Mouse (Mus musculus) MEL (cell line): ENCODE data around the gene Sh3bp4. TPM values are rescaled to one million over a fixed set of nuclear protein-coding genes. Genes with fewer than 3 reads are reported as not detected.

ENCODE experiments used
- DNase-seq: peaks from one replicate; pipeline ENCODE4 v3.0.0; 2011; ENCODE audit warnings: low read depth, low spot score
- H3K27ac ChIP-seq: 2 replicates; pipeline ENCODE4 v1.5.1; 2012; ENCODE audit warnings: low read depth, mild to moderate bottlenecking, control low read depth, low read length, moderate library complexity; ENCODE audit not compliant: control insufficient read depth
- H3K27me3 ChIP-seq, 2 experiments: fragments of 150-350 bp in 1 of 2; sonication (generic) in 1 of 2; 2 replicates each; pipeline ENCODE4 v1.6.1; 2012; ENCODE audit warnings: low read length in 2 of 2, mild to moderate bottlenecking in 2 of 2, improper control_type of control experiment in 1 of 2, moderate library complexity in 1 of 2; ENCODE audit not compliant: insufficient read depth in 2 of 2, control insufficient read depth in 1 of 2
- H3K36me3 ChIP-seq, 2 experiments: 2 replicates each; pipeline ENCODE4 v1.6.1; 2012 to 2014; ENCODE audit warnings: low read length in 2 of 2, improper control_type of control experiment in 1 of 2, inconsistent platforms in 1 of 2, mild to moderate bottlenecking in 1 of 2; ENCODE audit not compliant: insufficient read depth in 2 of 2, control insufficient read depth in 1 of 2
- H3K4me1 ChIP-seq, 2 experiments: fragments of 150-350 bp in 1 of 2; sonication (generic) in 1 of 2; 2 replicates each; pipeline ENCODE4 v1.6.1; 2012; ENCODE audit warnings: low read length in 2 of 2, improper control_type of control experiment in 1 of 2, mild to moderate bottlenecking in 1 of 2; ENCODE audit not compliant: insufficient read depth in 2 of 2, control insufficient read depth in 1 of 2
- H3K4me3 ChIP-seq, 2 experiments: fragments of 150-350 bp in 1 of 2; sonication (generic) in 1 of 2; 2 replicates each; pipeline ENCODE4 v1.5.1; 2012; ENCODE audit warnings: low read depth in 2 of 2, low read length in 2 of 2, mild to moderate bottlenecking in 2 of 2, moderate library complexity in 2 of 2, control low read depth in 1 of 2, improper control_type of control experiment in 1 of 2; ENCODE audit not compliant: control insufficient read depth in 1 of 2, insufficient read depth in 1 of 2
- H3K79me2 ChIP-seq: 2 replicates; pipeline ENCODE4 v1.6.1; 2012; ENCODE audit warnings: mild to moderate bottlenecking, low read length, moderate library complexity; ENCODE audit not compliant: control insufficient read depth, poor library complexity, insufficient read depth
- H3K9ac ChIP-seq: 2 replicates; pipeline ENCODE4 v1.6.1; 2012; ENCODE audit warnings: low read depth, mild to moderate bottlenecking, control low read depth, low read length, moderate library complexity; ENCODE audit not compliant: control insufficient read depth, poor library complexity, severe bottlenecking
- H3K9me3 ChIP-seq: fragments of 150-350 bp; sonication (generic); replicated peaks from 2 replicates; pipeline ENCODE4 v1.6.1; 2012; ENCODE audit warnings: mild to moderate bottlenecking, low read length, improper control_type of control experiment, moderate library complexity; ENCODE audit not compliant: insufficient read depth
- CHD1 ChIP-seq: IDR thresholded peaks from 2 replicates; pipeline ENCODE4 v1.6.1; 2012; ENCODE audit warnings: low read depth, mild to moderate bottlenecking, inconsistent platforms, low read length, improper control_type of control experiment
- CHD2 ChIP-seq: IDR thresholded peaks from 2 replicates; pipeline ENCODE4 v1.6.1; 2011; ENCODE audit warnings: low read length, improper control_type of control experiment
- CTCF ChIP-seq, 3 experiments: IDR thresholded peaks in 2 of 3; conservative IDR thresholded peaks in 1 of 3; 2 replicates each; pipeline ENCODE4 v1.5.1; 2011 to 2012; ENCODE audit warnings: low read length in 3 of 3, low read depth in 2 of 3, mild to moderate bottlenecking in 2 of 3, improper control_type of control experiment in 1 of 3, inconsistent platforms in 1 of 3, mixed read lengths in 1 of 3, moderate library complexity in 1 of 3; ENCODE audit not compliant: control insufficient read depth in 1 of 3, insufficient read depth in 1 of 3, poor library complexity in 1 of 3, severe bottlenecking in 1 of 3
- E2F4 ChIP-seq: IDR thresholded peaks from 2 replicates; pipeline ENCODE4 v1.6.1; 2011; ENCODE audit warnings: low read depth, low read length, improper control_type of control experiment, borderline replicate concordance
- ELF1 ChIP-seq: IDR thresholded peaks from 2 replicates; pipeline ENCODE4 v1.6.1; 2014; ENCODE audit warnings: low read depth, mild to moderate bottlenecking, inconsistent platforms, low read length, improper control_type of control experiment, moderate library complexity
- EP300 ChIP-seq, 2 experiments: IDR thresholded peaks; 2 replicates each; pipeline ENCODE4 v1.6.1; 2011; ENCODE audit warnings: improper control_type of control experiment in 2 of 2, low read length in 2 of 2, low read depth in 1 of 2, mild to moderate bottlenecking in 1 of 2
- ETS1 ChIP-seq: IDR thresholded peaks from 2 replicates; pipeline ENCODE4 v1.6.1; 2012; ENCODE audit warnings: low read depth, mild to moderate bottlenecking, inconsistent platforms, low read length, improper control_type of control experiment, moderate library complexity
- GABPA ChIP-seq: IDR thresholded peaks from 2 replicates; pipeline ENCODE4 v1.6.1; 2012; ENCODE audit warnings: low read depth, mild to moderate bottlenecking, inconsistent platforms, low read length, improper control_type of control experiment, moderate library complexity
- JUND ChIP-seq: IDR thresholded peaks from 2 replicates; pipeline ENCODE4 v1.6.1; 2011; ENCODE audit warnings: low read depth, mild to moderate bottlenecking, improper control_type of control experiment, low read length
- MAX ChIP-seq: IDR thresholded peaks from 2 replicates; pipeline ENCODE4 v1.6.1; 2011; ENCODE audit warnings: low read length, improper control_type of control experiment
- MAZ ChIP-seq: IDR thresholded peaks from 2 replicates; pipeline ENCODE4 v1.6.1; 2012; ENCODE audit warnings: low read depth, mild to moderate bottlenecking, inconsistent platforms, low read length, improper control_type of control experiment
- MEF2A ChIP-seq: IDR thresholded peaks from 2 replicates; pipeline ENCODE4 v1.6.1; 2014; ENCODE audit warnings: low read depth, mild to moderate bottlenecking, inconsistent platforms, low read length, improper control_type of control experiment; ENCODE audit not compliant: poor library complexity, insufficient replicate concordance, severe bottlenecking; ENCODE audit errors: extremely low read depth
- NELFE ChIP-seq: IDR thresholded peaks from 2 replicates; pipeline ENCODE4 v1.6.1; 2011; ENCODE audit warnings: low read depth, low read length, improper control_type of control experiment
- NRF1 ChIP-seq: IDR thresholded peaks from 2 replicates; pipeline ENCODE4 v1.6.1; 2014; ENCODE audit warnings: low read depth, mild to moderate bottlenecking, inconsistent platforms, low read length, improper control_type of control experiment, moderate library complexity; ENCODE audit not compliant: poor library complexity, insufficient read depth, severe bottlenecking
- POLR2A ChIP-seq, 2 experiments: IDR thresholded peaks; 2 replicates each; pipeline ENCODE4 v1.6.1; 2011 to 2012; ENCODE audit warnings: low read length in 2 of 2, mild to moderate bottlenecking in 2 of 2, control low read depth in 1 of 2, improper control_type of control experiment in 1 of 2, low read depth in 1 of 2, moderate library complexity in 1 of 2; ENCODE audit not compliant: control insufficient read depth in 1 of 2, insufficient read depth in 1 of 2, poor library complexity in 1 of 2
- POLR2AphosphoS2 ChIP-seq: IDR thresholded peaks from 2 replicates; pipeline ENCODE4 v1.6.1; 2011; ENCODE audit warnings: low read length, improper control_type of control experiment
- RAD21 ChIP-seq: IDR thresholded peaks from 2 replicates; pipeline ENCODE4 v1.6.1; 2011; ENCODE audit warnings: mild to moderate bottlenecking, low read depth, low read length, improper control_type of control experiment
- RCOR1 ChIP-seq: IDR thresholded peaks from 2 replicates; pipeline ENCODE4 v1.6.1; 2012; ENCODE audit warnings: low read depth, mild to moderate bottlenecking, inconsistent platforms, low read length, improper control_type of control experiment
- SIN3A ChIP-seq: IDR thresholded peaks from 2 replicates; pipeline ENCODE4 v1.6.1; 2012; ENCODE audit warnings: low read length, improper control_type of control experiment, inconsistent platforms
- SMC3 ChIP-seq: IDR thresholded peaks from 2 replicates; pipeline ENCODE4 v1.6.1; 2011; ENCODE audit warnings: low read depth, low read length, improper control_type of control experiment
- TCF12 ChIP-seq: IDR thresholded peaks from 2 replicates; pipeline ENCODE4 v1.6.1; 2014; ENCODE audit warnings: low read depth, mild to moderate bottlenecking, inconsistent platforms, low read length, improper control_type of control experiment, moderate library complexity
- ZC3H11A ChIP-seq: IDR thresholded peaks from 2 replicates; pipeline ENCODE4 v1.6.1; 2012; ENCODE audit warnings: low read depth, mild to moderate bottlenecking, inconsistent platforms, low read length, improper control_type of control experiment
- ZMIZ1 ChIP-seq: IDR thresholded peaks from 2 replicates; pipeline ENCODE4 v1.6.1; 2012; ENCODE audit warnings: low read depth, mild to moderate bottlenecking, inconsistent platforms, low read length, improper control_type of control experiment, moderate library complexity
- polyA plus RNA-seq, 2 experiments: library from polyadenylated mRNA; stranded (reverse) in 1 of 2; unstranded in 1 of 2; fragments of >175 nt in 1 of 2; fragments of >200 nt in 1 of 2; gene quantifications; 2 replicates each; pipeline versions ENCODE4 v1.2.1 to v1.2.4; 2012; ENCODE audit warnings: low replicate concordance in 2 of 2, low read depth in 1 of 2; ENCODE audit not compliant: insufficient read length in 2 of 2, insufficient read depth in 1 of 2, missing spikeins in 1 of 2
- total RNA-seq: library from RNA; depleted of rRNA; stranded (reverse); fragments of 300-350 nt; gene quantifications from 2 replicates; pipeline ENCODE4 v1.2.3, GENCODE M21; 2012

Gene Sh3bp4
- total and polyA plus RNA-seq, 3 experiments = not detected

DNA sequence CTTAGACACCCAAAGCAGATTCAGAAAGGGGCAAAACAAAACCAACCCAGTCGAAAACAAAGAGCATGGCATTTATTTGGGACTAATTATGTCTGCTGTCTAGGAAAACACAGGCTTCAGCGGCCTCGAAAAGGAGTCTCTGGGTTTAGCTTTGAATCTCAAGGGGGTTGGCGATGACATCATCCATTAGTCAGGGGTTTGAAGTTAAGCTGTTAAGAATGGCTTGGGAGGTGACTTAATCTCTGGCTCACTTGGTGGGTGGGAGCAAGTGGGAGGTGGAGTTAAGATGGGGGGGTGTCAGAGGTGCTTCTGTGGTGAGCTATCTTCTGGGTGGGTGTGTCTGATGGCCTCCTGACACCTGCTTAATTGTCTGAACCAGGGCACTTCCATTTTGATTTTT lies 117.9 kb downstream of the Sh3bp4 start:
- Histone ChIP-seq H3K79me2 (no peaks in the 10 kb centered on the region), H3K9ac (no peak overlapping the region), H3K9me3 (no peaks in the 10 kb centered on the region), H3K36me3 (no peaks in the 10 kb centered on the region), H3K4me1 (no peaks in the 10 kb centered on the region), H3K27me3 (no peaks in the 10 kb centered on the region), H3K4me3 (no peak overlapping the region), H3K27ac (no peak overlapping the region)
- TF ChIP-seq MAZ (no peak), JUND (no peak), SIN3A (no peak), E2F4 (no peak), ZMIZ1 (no peak)
- no peak for DNase-seq

DNA sequence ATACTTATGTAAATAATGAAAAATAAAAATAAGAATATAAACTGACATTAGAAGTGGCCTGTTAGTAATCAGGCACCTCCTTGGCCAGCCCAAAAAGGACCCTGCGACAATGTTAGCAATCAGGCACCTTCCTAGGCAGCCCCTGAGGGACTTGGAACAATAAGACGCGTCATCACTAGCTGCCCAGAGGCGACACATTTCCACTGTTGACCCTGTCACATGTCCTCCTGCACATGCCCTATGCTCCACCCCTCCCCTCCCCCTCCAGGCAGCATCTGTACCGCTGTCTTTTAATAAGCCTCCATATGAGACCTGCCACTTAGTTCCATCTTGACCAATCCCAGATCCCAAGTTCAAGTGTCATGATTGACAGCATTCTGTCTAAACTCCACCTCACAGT lies 119.0 kb downstream of the Sh3bp4 start:
- H3K36me3 ChIP-seq = no peaks in the 10 kb centered on the region
- H3K27me3 ChIP-seq = no peaks in the 10 kb centered on the region
- H3K79me2 ChIP-seq = no peaks in the 10 kb centered on the region
- no peak for TF ChIP-seq CHD2
- no peak for TF ChIP-seq RAD21
- no peak for TF ChIP-seq SMC3
- no peak for TF ChIP-seq RCOR1
- TF ChIP-seq ETS1 = no peak
- no peak for TF ChIP-seq NRF1
- no peak for TF ChIP-seq GABPA
- no peak for TF ChIP-seq POLR2AphosphoS2
- no peak for TF ChIP-seq TCF12
- TF ChIP-seq MEF2A = no peak
- no peak for TF ChIP-seq CHD1
- TF ChIP-seq, all 39 proteins: peak for 0
- DNase-seq = no peak
- Histone ChIP-seq H3K4me3 (no peak overlapping the region), H3K9ac (no peak overlapping the region), H3K9me3 (no peaks in the 10 kb centered on the region), H3K27ac (no peak overlapping the region), H3K4me1 (no peaks in the 10 kb centered on the region)

DNA sequence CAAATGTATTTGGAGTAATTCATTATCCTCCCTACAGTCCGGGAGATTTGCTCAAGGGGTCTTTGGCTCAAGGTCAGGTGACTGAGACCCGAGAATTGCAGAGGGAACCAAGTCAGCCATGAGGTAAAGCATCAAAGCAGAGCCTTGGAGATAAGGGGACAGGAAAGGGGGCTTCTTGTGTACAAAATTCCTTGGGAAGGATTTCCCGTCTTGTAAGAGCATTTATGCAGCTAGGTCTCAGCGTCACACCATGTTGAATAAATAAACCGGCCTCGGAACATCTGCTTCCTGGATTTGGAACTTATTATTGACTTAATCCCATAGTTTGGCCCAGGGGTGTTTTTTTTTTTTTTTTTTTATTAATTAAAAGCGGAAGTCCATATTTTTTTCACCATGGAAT lies 120.4 kb downstream of the Sh3bp4 start:
- Histone ChIP-seq H3K9ac (no peak overlapping the region), H3K9me3 (no peaks in the 10 kb centered on the region), H3K36me3 (no peaks in the 10 kb centered on the region), H3K4me3 (no peak overlapping the region), H3K27me3 (no peaks in the 10 kb centered on the region), H3K27ac (no peak overlapping the region), H3K4me1 (no peaks in the 10 kb centered on the region), H3K79me2 (no peaks in the 10 kb centered on the region)
- no peak for DNase-seq
- no peak for TF ChIP-seq MAX
- no peak for TF ChIP-seq ELF1
- no peak for TF ChIP-seq POLR2A (IDR thresholded peaks at IDR 0.05; ENCODE audit: control insufficient read depth in 1 of 2, insufficient read depth in 1 of 2, low read depth in 1 of 2, low read length in 2 of 2, poor library complexity in 1 of 2)
- TF ChIP-seq CTCF (IDR thresholded peaks at IDR 0.05 in 2 of 3, conservative IDR thresholded peaks at IDR 0.05 in 1 of 3; ENCODE audit: control insufficient read depth in 1 of 3, insufficient read depth in 1 of 3, low read depth in 2 of 3, low read length in 3 of 3, poor library complexity in 1 of 3, severe bottlenecking in 1 of 3) = no peak
- TF ChIP-seq ZMIZ1 = no peak
- no peak for TF ChIP-seq RCOR1
- TF ChIP-seq EP300 (IDR thresholded peaks at IDR 0.05; ENCODE audit: low read depth in 1 of 2, low read length in 2 of 2) = no peak
- TF ChIP-seq ZC3H11A = no peak
- no peak for TF ChIP-seq RAD21
- TF ChIP-seq NELFE = no peak
